Mouse (Mus musculus) neural tube, embryonic 15.5 days (tissue): ENCODE measurements at regions not wholly inside any gene's neighbourhood (a gene's known extent, or its start where the extent isn't known, plus 50 kb on each side); places are given as distances from the start of the nearest gene placed in this dataset.
A peak's percentile ranks its signal among the peaks of the same experiment; 100 is the strongest.

ENCODE experiments used
- ATAC-seq: fragments of 200-750 bp; cut with Nextera tagmentation; 2 replicates; pipeline ENCODE4 v1.8.0; 2017; ENCODE audit warnings: mild to moderate bottlenecking, moderate TSS enrichment, moderate library complexity; ENCODE audit not compliant: low FRiP score
- H3K27ac ChIP-seq: fragments of 300-500 bp; sonication (generic); replicated peaks from 2 replicates; pipeline ENCODE4 v1.5.1; 2015; ENCODE audit warnings: mild to moderate bottlenecking, inconsistent platforms
- H3K27me3 ChIP-seq: fragments of 300-500 bp; sonication (generic); replicated peaks from 2 replicates; pipeline ENCODE4 v1.6.1; 2015; ENCODE audit warnings: inconsistent platforms
- H3K36me3 ChIP-seq: fragments of 300-500 bp; sonication (generic); 2 replicates; pipeline ENCODE4 v1.6.1; 2015; ENCODE audit warnings: inconsistent platforms
- H3K4me1 ChIP-seq: fragments of 300-500 bp; sonication (generic); 2 replicates; pipeline ENCODE4 v1.6.1; 2015; ENCODE audit warnings: inconsistent platforms
- H3K4me2 ChIP-seq: fragments of 300-500 bp; sonication (generic); 2 replicates; pipeline ENCODE4 v1.6.1; 2015; ENCODE audit warnings: inconsistent platforms, mild to moderate bottlenecking, moderate library complexity
- H3K4me3 ChIP-seq: fragments of 300-500 bp; sonication (generic); replicated peaks from 2 replicates; pipeline ENCODE4 v1.5.1; 2015; ENCODE audit warnings: mild to moderate bottlenecking, inconsistent platforms
- H3K9ac ChIP-seq: fragments of 300-500 bp; sonication (generic); replicated peaks from 2 replicates; pipeline ENCODE4 v1.6.1; 2015; ENCODE audit warnings: mild to moderate bottlenecking, inconsistent platforms
- H3K9me3 ChIP-seq: fragments of 300-500 bp; sonication (generic); replicated peaks from 2 replicates; pipeline ENCODE4 v1.6.1; 2016; ENCODE audit warnings: inconsistent platforms
- WGBS: fragments of 180-500 bp; shearing (Covaris S2); methylation state at CpG from one replicate; pipeline ENCODE4 v1.1.7; 2015; ENCODE audit warnings: mixed read lengths; 5-methylcytosine and 5-hydroxymethylcytosine counted together

DNA sequence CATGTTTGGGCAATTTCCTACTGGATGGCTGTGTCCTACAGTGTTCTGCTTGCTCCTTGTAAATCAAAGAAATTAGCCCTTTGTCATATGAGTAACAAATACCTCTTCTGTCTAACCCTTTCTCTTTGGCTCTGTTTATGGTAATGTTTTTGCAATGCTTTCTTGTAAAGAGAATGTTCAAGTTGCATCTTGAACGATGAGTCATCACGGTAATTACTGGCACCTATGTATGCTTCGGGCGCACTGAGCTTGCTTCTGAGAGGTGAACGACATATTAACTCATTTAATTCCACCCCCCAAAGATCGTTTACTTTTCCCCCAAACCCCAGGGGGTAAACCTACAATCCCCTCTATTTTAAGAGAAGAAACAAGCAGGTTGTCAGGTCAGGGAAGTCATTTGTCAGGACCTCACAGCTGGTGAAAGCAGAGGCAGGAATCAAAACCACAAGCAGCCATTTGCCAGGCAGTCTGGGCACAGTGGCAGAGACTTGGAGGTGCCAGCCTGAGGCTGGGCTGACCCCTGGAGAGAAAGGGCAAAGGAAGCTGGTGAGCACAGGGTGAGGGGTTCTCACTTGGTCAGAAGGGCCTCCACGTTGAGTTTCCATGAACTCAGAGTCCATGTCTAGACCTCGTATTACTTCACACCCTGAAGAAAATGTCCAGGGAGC is 87.6 kb upstream of the Atp1a1 start:
- H3K36me3 ChIP-seq, result no peaks in the 10 kb centered on the region
- H3K27ac ChIP-seq, result no peak overlapping the region
- ATAC-seq, result no peak
- H3K4me2 ChIP-seq, result no peak overlapping the region
- H3K9ac ChIP-seq, result no peak overlapping the region
- 70% methylated on average over 8 of the region's 8 CpGs for WGBS
- H3K9me3 ChIP-seq, result no peaks in the 10 kb centered on the region
- H3K4me3 ChIP-seq, result no peak overlapping the region
- H3K4me1 ChIP-seq, result no peaks in the 10 kb centered on the region
- H3K27me3 ChIP-seq, result no peaks in the 10 kb centered on the region

DNA sequence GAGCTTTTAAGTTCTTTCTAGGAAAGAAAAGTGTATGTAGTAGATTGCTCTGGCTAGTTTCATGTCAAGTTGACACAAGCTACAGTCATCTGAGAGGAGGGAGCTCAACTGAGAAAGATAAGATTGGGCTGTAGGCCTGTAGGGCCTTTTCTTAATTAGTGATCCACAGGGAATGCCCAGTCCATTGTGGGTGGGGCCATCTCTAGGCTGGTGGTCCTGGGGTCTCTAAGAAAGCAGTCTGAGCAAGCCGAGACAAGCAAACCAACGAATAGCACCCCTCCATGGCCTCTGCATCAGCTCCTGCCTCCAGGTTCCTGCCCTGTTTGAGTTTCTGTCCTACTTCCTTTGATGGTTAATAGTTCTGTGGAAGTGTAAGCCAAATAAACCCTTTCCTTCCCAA is 86.3 kb upstream of the Atp1a1 start:
- H3K9me3 ChIP-seq, result no peaks in the 10 kb centered on the region
- no peaks in the 10 kb centered on the region for H3K36me3 ChIP-seq
- H3K27ac ChIP-seq, result no peak overlapping the region
- no peak overlapping the region for H3K4me2 ChIP-seq
- no peaks in the 10 kb centered on the region for H3K27me3 ChIP-seq
- H3K4me3 ChIP-seq, result no peak overlapping the region
- 79% methylated on average over 2 of the region's 2 CpGs for WGBS
- no peak for ATAC-seq
- no peak overlapping the region for H3K9ac ChIP-seq
- no peaks in the 10 kb centered on the region for H3K4me1 ChIP-seq

- Histone ChIP-seq H3K9ac (no peak overlapping the region), H3K4me3 (no peak overlapping the region), H3K9me3 (no peaks in the 10 kb centered on the region), H3K27me3 (no peaks in the 10 kb centered on the region), H3K4me2 (no peak overlapping the region), H3K4me1 (no peaks in the 10 kb centered on the region), H3K27ac (no peak overlapping the region), H3K36me3 (no peaks in the 10 kb centered on the region)
- ATAC-seq, result no peak
- 94% methylated on average over 6 of the region's 6 CpGs for WGBS
These were observed 85.7 kb upstream of the Atp1a1 start for GRCm38 (mm10) chr3:101690222-101690621.

GRCm38 (mm10) chr3:101685203-101685602 is 80.7 kb upstream of the Atp1a1 start:
- Histone ChIP-seq H3K4me3 (no peak overlapping the region), H3K9me3 (no peaks in the 10 kb centered on the region), H3K9ac (no peak overlapping the region), H3K4me2 (no peak overlapping the region), H3K36me3 (no peaks in the 10 kb centered on the region), H3K27me3 (no peaks in the 10 kb centered on the region), H3K27ac (no peak overlapping the region), H3K4me1 (no peaks in the 10 kb centered on the region)
- WGBS, result 72% methylated on average over 7 of the region's 7 CpGs
- ATAC-seq, result no peak

DNA sequence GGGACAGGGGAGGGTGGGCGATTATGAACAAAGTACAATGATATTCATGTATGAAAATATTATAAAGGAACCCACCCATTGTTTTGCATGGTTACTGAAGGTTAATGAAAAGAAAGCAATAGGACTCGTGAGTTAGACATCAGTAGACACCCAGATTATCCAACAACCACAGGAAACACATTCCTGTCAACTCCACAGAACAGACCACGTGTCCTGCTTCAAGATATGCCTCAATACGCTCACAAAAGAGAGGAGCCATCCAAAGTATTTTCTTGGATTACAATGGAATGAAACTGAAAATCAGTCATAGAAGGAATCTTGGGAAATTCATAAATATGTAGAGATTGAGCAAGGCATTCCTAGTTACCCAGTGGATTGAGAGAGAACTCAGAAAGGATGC is 68.5 kb upstream of the Atp1a1 start:
- Histone ChIP-seq H3K4me1 (no peaks in the 10 kb centered on the region), H3K4me2 (no peak overlapping the region), H3K4me3 (no peak overlapping the region), H3K36me3 (no peaks in the 10 kb centered on the region), H3K27me3 (no peaks in the 10 kb centered on the region), H3K9me3 (no peaks in the 10 kb centered on the region), H3K27ac (no peak overlapping the region), H3K9ac (no peak overlapping the region)
- 87% methylated on average over 4 of the region's 4 CpGs for WGBS
- ATAC-seq, result no peak

- Histone ChIP-seq H3K27me3 (no peaks in the 10 kb centered on the region), H3K9ac (no peak overlapping the region), H3K9me3 (no peaks in the 10 kb centered on the region), H3K4me1 (peaks cover 7% of the 10 kb centered on the region), H3K4me3 (no peak overlapping the region), H3K27ac (no peak overlapping the region), H3K36me3 (no peaks in the 10 kb centered on the region), H3K4me2 (no peak overlapping the region)
- WGBS, result 52% methylated on average over 8 of the region's 8 CpGs
- no peak for ATAC-seq
These were observed 66.1 kb upstream of the Atp1a1 start for GRCm38 (mm10) chr3:101670561-101671001.

DNA sequence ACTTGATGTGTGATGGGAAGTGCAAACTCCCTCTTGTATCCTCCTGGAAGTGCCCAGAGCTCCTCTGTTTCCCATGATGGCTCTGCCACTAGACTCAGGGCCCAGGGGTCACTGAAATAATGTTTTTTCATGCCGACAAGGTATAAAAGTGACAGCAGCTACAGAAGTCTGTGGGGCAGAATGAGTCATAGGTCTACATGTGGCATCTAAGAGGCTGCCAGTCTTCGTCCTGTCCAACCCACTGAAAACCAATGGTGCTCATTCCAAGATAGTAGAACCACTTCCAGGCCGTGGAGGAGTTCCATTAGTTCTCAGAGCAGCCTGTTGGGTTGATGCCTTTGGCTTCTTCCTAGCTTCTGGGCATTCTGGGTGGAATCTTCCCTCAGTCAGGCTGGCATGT is 65.3 kb upstream of the Atp1a1 start:
- H3K4me2 ChIP-seq, result no peak overlapping the region
- H3K4me1 ChIP-seq, result peaks cover 7% of the 10 kb centered on the region
- no peaks in the 10 kb centered on the region for H3K36me3 ChIP-seq
- H3K27ac ChIP-seq, result no peak overlapping the region
- H3K4me3 ChIP-seq, result no peak overlapping the region
- H3K27me3 ChIP-seq, result no peaks in the 10 kb centered on the region
- H3K9me3 ChIP-seq, result no peaks in the 10 kb centered on the region
- no peak for ATAC-seq
- 96% methylated on average over 3 of the region's 3 CpGs for WGBS
- H3K9ac ChIP-seq, result no peak overlapping the region

DNA sequence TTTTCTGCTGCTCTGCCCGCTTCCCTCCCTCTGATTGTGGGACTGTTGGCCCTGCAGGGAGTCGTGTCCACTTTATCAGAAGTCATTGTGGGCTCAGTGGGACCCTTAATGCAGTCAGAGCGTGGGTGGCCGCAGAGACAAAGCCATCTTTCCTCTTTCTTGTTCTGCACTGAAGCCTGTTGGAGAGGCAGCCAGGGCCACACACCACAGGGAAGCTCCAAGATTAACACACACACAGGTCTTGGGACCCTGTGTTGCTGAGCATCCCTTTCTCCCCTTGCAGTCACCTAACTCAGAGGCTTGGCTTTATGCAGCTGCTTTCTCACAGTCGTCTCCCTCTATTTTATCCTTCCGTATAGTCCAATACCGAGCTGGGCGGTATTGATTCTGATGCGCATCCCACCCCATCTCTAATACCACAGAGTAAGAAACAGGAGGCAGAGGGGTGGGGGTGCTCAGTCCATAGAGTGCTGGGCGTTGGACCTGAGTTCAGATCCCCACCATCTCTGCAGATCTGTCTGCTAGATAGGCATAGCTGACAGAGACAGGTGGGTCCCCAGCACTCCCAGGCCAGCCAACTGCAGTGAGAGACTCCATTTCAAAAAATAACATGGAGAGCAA is 63.4 kb upstream of the Atp1a1 start:
- 51% methylated on average over 10 of the region's 10 CpGs for WGBS
- no peak overlapping the region for H3K4me3 ChIP-seq
- H3K9me3 ChIP-seq, result no peaks in the 10 kb centered on the region
- no peak overlapping the region for H3K4me2 ChIP-seq
- ATAC-seq, result no peak
- no peak overlapping the region for H3K27ac ChIP-seq
- peaks cover 7% of the 10 kb centered on the region for H3K4me1 ChIP-seq
- no peaks in the 10 kb centered on the region for H3K27me3 ChIP-seq
- no peak overlapping the region for H3K9ac ChIP-seq
- H3K36me3 ChIP-seq, result no peaks in the 10 kb centered on the region

GRCm38 (mm10) chr3:101667186-101667585 is 62.7 kb upstream of the Atp1a1 start:
- Histone ChIP-seq H3K27me3 (no peaks in the 10 kb centered on the region), H3K4me3 (no peak overlapping the region), H3K9me3 (no peaks in the 10 kb centered on the region), H3K36me3 (no peaks in the 10 kb centered on the region), H3K9ac (no peak overlapping the region), H3K4me2 (no peak overlapping the region), H3K27ac (no peak overlapping the region), H3K4me1 (peaks cover 7% of the 10 kb centered on the region)
- WGBS, result 25% methylated on average over 4 of the region's 4 CpGs
- no peak for ATAC-seq

GRCm38 (mm10) chr3:101666583-101666982 is 62.1 kb upstream of the Atp1a1 start:
- no peaks in the 10 kb centered on the region for H3K36me3 ChIP-seq
- H3K4me3 ChIP-seq, result no peak overlapping the region
- ATAC-seq, result no peak
- H3K27me3 ChIP-seq, result no peaks in the 10 kb centered on the region
- H3K9me3 ChIP-seq, result no peaks in the 10 kb centered on the region
- no peak overlapping the region for H3K27ac ChIP-seq
- WGBS, result 95% methylated on average over 8 of the region's 8 CpGs
- no peak overlapping the region for H3K9ac ChIP-seq
- H3K4me1 ChIP-seq, result peaks cover 8% of the 10 kb centered on the region
- no peak overlapping the region for H3K4me2 ChIP-seq

DNA sequence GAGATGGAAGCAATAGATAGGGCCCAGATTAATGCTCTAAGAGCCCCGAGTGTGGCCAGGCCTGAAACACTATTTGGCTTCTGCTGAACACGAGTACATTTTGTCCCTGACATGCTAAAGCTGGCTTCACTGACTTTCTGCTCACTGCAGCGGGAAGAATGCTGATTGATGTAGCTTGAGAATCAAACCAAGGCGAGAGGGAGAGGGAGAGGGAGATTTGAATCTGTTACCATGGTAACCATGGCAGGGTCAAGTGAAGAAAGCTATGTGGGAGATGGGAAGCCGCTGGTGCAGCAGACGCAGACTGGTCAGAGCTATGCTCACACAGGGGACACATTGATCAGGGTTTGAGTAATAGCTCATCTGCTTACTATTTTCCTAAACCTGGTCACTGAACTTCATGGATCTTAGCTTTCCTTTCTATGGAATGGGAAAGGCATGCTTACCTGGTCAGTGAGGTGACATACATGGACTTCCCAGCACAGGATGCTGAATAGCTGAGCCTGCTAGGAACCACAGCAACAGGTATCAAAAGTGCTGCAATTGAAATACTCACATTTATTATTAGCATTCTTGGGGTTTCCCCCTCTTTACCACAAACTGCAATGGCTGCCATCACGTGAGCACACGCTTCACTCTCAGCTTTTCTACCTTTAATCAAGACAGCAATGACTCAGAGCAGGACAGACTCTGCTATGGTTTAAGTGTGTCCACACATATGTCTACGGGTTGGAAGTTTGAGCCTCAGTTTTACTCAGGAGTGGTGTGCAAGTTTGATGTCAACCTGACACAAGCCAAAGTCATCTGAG is 56.9 kb upstream of the Atp1a1 start:
- no peak overlapping the region for H3K4me3 ChIP-seq
- no peak overlapping the region for H3K9ac ChIP-seq
- no peaks in the 10 kb centered on the region for H3K9me3 ChIP-seq
- ATAC-seq, result peak; percentile 85
- peaks cover 19% of the 10 kb centered on the region for H3K4me1 ChIP-seq
- WGBS, result 34% methylated on average over 9 of the region's 9 CpGs
- no peaks in the 10 kb centered on the region for H3K27me3 ChIP-seq
- no peak overlapping the region for H3K4me2 ChIP-seq
- H3K27ac ChIP-seq, result peak overlapping the region; percentile 67; the same call in 1 of the 2 replicates
- no peaks in the 10 kb centered on the region for H3K36me3 ChIP-seq

- peaks cover 19% of the 10 kb centered on the region for H3K4me1 ChIP-seq
- 28% methylated on average over 6 of the region's 6 CpGs for WGBS
- no peaks in the 10 kb centered on the region for H3K27me3 ChIP-seq
- no peak overlapping the region for H3K4me3 ChIP-seq
- H3K9me3 ChIP-seq, result no peaks in the 10 kb centered on the region
- peak; percentile 18; the same call in 1 of the 2 replicates for ATAC-seq
- no peak overlapping the region for H3K9ac ChIP-seq
- H3K27ac ChIP-seq, result peak overlapping the region; percentile 67
- H3K4me2 ChIP-seq, result no peak overlapping the region
- no peaks in the 10 kb centered on the region for H3K36me3 ChIP-seq
These were observed 56.2 kb upstream of the Atp1a1 start for GRCm38 (mm10) chr3:101660635-101661034.
